Mouse (Mus musculus): ENCODE measurements around the gene Gorasp1. TPM values are rescaled to one million over a fixed set of nuclear protein-coding genes. Genes with fewer than 3 reads are reported as not detected.
A peak's percentile ranks its signal among the peaks of the same experiment; 100 is the strongest.

Gene Gorasp1
- total RNA-seq, 2 experiments from 2014 or later: 33.4 to 35.2 TPM

GRCm38 (mm10) chr9:119972582-119972981 lies 35.2 kb upstream of the Gorasp1 start:
- no peak for DNase-seq

GRCm38 (mm10) chr9:119972166-119972565 lies 34.8 kb upstream of the Gorasp1 start:
- no peak for DNase-seq

GRCm38 (mm10) chr9:119970763-119971656 lies 33.6 kb upstream of the Gorasp1 start:
- peak in 1 of 2 experiments; percentile 61 for DNase-seq

GRCm38 (mm10) chr9:119970221-119970620 lies 32.9 kb upstream of the Gorasp1 start:
- no peak for DNase-seq

- no peak for DNase-seq
These were observed 32.4 kb upstream of the Gorasp1 start for GRCm38 (mm10) chr9:119969811-119970210.

GRCm38 (mm10) chr9:119966221-119966910 lies 29.0 kb upstream of the Gorasp1 start:
- DNase-seq: no peak

- no peak for DNase-seq
These were observed 27.8 kb upstream of the Gorasp1 start for GRCm38 (mm10) chr9:119965186-119965585.

GRCm38 (mm10) chr9:119964206-119964605 lies 26.8 kb upstream of the Gorasp1 start:
- DNase-seq: no peak

GRCm38 (mm10) chr9:119962987-119963667 lies 25.8 kb upstream of the Gorasp1 start:
- no peak for DNase-seq

GRCm38 (mm10) chr9:119962216-119962615 lies 24.9 kb upstream of the Gorasp1 start:
- no peak for DNase-seq

- no peak for DNase-seq
These were observed 21.5 kb upstream of the Gorasp1 start for GRCm38 (mm10) chr9:119958835-119959234.

- DNase-seq: no peak
These were observed 14.0 kb upstream of the Gorasp1 start for GRCm38 (mm10) chr9:119951388-119951787.

- DNase-seq: no peak
These were observed 13.1 kb upstream of the Gorasp1 start for GRCm38 (mm10) chr9:119950434-119950833.

- no peak for DNase-seq
These were observed 11.4 kb upstream of the Gorasp1 start for GRCm38 (mm10) chr9:119948804-119949203.

- no peak for DNase-seq
These were observed 8.0 kb upstream of the Gorasp1 start for GRCm38 (mm10) chr9:119945173-119945900.

GRCm38 (mm10) chr9:119943326-119943725 lies 6.0 kb upstream of the Gorasp1 start:
- DNase-seq: no peak

- no peak for DNase-seq
These were observed 4.5 kb upstream of the Gorasp1 start for GRCm38 (mm10) chr9:119941861-119942260.

GRCm38 (mm10) chr9:119941407-119941806 lies 4.0 kb upstream of the Gorasp1 start:
- DNase-seq: no peak

GRCm38 (mm10) chr9:119939646-119940045 lies 2.3 kb upstream of the Gorasp1 start:
- DNase-seq: no peak

GRCm38 (mm10) chr9:119938496-119938895 lies 1.1 kb upstream of the Gorasp1 start:
- DNase-seq: no peak

GRCm38 (mm10) chr9:119933675-119934074 lies 3.7 kb downstream of the Gorasp1 start:
- no peak for DNase-seq

- DNase-seq: no peak
These were observed 5.0 kb downstream of the Gorasp1 start for GRCm38 (mm10) chr9:119932358-119932757.

All from layer of hippocampus, postnatal 36 days (tissue).